Mouse (Mus musculus) heart, adult 2 months (tissue): Measurements from ENCODE around the gene D630003M21Rik.

Experiments used
- CTCF ChIP-seq: fragments of 200-600 bp; IDR thresholded peaks from 2 replicates; pipeline ENCODE4 v1.8.1; 2022; ENCODE audit warnings: antibody characterized with exemption, mild to moderate bottlenecking, moderate library complexity
- EP300 ChIP-seq: fragments of 200-500 bp; IDR thresholded peaks from 2 replicates; pipeline ENCODE4 v1.6.1; 2011; ENCODE audit warnings: low read depth, low read length, control low read depth; ENCODE audit not compliant: insufficient read depth

- TF ChIP-seq CTCF = no peak
- no peak for TF ChIP-seq EP300
Observed at GRCm38 (mm10) chr2:158197971-158198370, 31.1 kb downstream of the D630003M21Rik start.
